Mouse (Mus musculus): ENCODE data around the gene Papss1. TPM values are rescaled to one million over a fixed set of nuclear protein-coding genes. Genes with fewer than 3 reads are reported as not detected.

Gene Papss1
- polyA plus RNA-seq, 1 experiment from 2014 or later: 72.5 TPM

DNA sequence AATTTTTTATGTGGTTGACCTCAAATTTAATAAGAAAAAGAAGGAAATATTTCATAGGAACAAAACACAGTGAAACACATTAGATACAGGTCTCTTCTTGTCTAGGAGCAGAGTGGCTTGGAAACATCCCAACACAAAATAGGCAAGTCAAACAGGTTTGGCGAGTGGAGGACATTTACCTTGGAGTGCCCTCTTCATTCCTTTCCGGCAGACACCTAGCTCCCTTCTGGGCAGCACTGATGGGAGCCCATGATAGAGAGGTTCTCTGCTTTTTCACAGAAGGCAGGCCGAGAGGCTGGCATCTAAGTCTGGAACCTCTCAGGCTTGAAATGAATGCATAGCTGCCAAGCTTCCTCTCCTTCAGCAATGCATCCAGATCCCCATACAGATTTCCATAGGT lies 9.0 kb downstream of the Papss1 start:
- H3K36me3 ChIP-seq (ENCODE audit: control insufficient read depth, insufficient read depth, low read length): no peaks in the 10 kb centered on the region
- ATAC-seq (ENCODE audit: low FRiP score) (no peak), DNase-seq (ENCODE audit: low spot score, missing footprints) (no peak)
- H3K9me3 ChIP-seq (ENCODE audit: control insufficient read depth, low read length): no peaks in the 10 kb centered on the region
- H3K4me3 ChIP-seq (ENCODE audit: low read depth, low read length): no peak overlapping the region
- 86% methylated on average over 3 of the region's 3 CpGs for WGBS
- H3K9ac ChIP-seq (ENCODE audit: low read length): no peak overlapping the region
- no peaks in the 10 kb centered on the region for H3K4me1 ChIP-seq (ENCODE audit: control insufficient read depth, insufficient read depth, low read length)
- H3K4me2 ChIP-seq: no peak overlapping the region
- no peaks in the 10 kb centered on the region for H3K27me3 ChIP-seq (ENCODE audit: control insufficient read depth, insufficient read depth, low read length)
- H3K27ac ChIP-seq (ENCODE audit: low read depth, low read length): no peak overlapping the region

DNA sequence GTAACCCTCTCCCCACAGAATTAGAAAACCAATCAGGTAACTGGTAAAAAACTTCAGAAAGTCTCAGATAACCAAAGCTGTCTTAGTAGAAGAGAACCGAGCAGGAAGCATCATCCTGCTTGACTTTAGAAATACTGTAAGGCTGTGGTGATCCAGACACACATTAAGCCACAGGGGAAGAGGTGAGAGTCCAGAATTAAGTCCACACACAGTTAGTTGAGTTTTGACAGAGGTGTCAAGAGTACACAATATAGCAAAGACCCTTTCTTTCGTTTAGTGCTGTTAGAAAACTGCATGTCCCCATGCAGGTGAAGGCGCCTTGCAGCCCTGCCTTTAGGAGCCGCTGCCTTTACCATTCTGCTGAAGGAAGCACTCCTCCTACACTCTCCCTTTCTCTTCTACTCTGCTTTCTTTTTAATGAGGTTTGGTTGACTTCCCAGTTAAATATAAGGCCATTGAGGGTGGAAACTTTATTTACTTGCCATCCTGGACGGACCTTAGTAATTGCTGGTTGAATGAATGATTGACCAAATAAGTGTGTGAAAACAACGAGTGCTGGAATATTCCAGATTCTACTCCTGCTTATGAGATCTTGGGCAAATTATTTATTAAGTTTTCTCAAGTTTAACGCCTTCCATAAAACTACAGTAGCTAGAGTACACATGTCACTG lies 14.0 kb downstream of the Papss1 start:
- Histone ChIP-seq H3K9ac (ENCODE audit: low read length) (no peak overlapping the region), H3K4me2 (no peak overlapping the region), H3K36me3 (ENCODE audit: control insufficient read depth, insufficient read depth, low read length) (no peaks in the 10 kb centered on the region), H3K4me1 (ENCODE audit: control insufficient read depth, insufficient read depth, low read length) (no peaks in the 10 kb centered on the region), H3K9me3 (ENCODE audit: control insufficient read depth, low read length) (no peaks in the 10 kb centered on the region), H3K27me3 (ENCODE audit: control insufficient read depth, insufficient read depth, low read length) (no peaks in the 10 kb centered on the region), H3K4me3 (ENCODE audit: low read depth, low read length) (no peak overlapping the region), H3K27ac (ENCODE audit: low read depth, low read length) (no peak overlapping the region)
- no peak for DNase-seq (ENCODE audit: low spot score, missing footprints)
- 94% methylated on average over 7 of the region's 7 CpGs for WGBS
- no peak for ATAC-seq (ENCODE audit: low FRiP score)

DNA sequence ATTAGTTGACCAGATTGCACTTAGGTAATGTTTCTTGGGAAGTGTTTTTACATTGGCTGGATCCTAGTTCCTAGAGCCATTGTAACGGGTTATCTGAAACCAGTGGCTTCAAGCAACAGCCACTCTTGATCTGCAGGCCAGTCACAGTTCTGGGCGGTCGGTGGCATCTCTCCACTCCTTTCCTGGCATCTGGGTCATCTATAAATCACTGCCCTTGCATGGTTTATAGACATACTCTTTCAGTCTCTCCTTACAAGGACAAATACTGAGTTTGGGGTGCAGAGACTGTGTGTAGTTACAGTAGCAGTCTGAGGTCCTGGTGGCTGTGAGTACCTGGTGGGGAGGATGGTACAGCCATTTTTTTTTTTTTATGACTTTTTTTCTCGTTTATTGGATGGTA lies 15.5 kb downstream of the Papss1 start:
- WGBS: 98% methylated on average over 4 of the region's 4 CpGs
- no peaks in the 10 kb centered on the region for H3K4me1 ChIP-seq (ENCODE audit: control insufficient read depth, insufficient read depth, low read length)
- H3K9me3 ChIP-seq (ENCODE audit: control insufficient read depth, low read length): no peaks in the 10 kb centered on the region
- DNase-seq (ENCODE audit: low spot score, missing footprints) (no peak), ATAC-seq (ENCODE audit: low FRiP score) (no peak)
- no peak overlapping the region for H3K9ac ChIP-seq (ENCODE audit: low read length)
- H3K27ac ChIP-seq (ENCODE audit: low read depth, low read length): no peak overlapping the region
- no peaks in the 10 kb centered on the region for H3K36me3 ChIP-seq (ENCODE audit: control insufficient read depth, insufficient read depth, low read length)
- no peak overlapping the region for H3K4me2 ChIP-seq
- H3K4me3 ChIP-seq (ENCODE audit: low read depth, low read length): no peak overlapping the region
- no peaks in the 10 kb centered on the region for H3K27me3 ChIP-seq (ENCODE audit: control insufficient read depth, insufficient read depth, low read length)

DNA sequence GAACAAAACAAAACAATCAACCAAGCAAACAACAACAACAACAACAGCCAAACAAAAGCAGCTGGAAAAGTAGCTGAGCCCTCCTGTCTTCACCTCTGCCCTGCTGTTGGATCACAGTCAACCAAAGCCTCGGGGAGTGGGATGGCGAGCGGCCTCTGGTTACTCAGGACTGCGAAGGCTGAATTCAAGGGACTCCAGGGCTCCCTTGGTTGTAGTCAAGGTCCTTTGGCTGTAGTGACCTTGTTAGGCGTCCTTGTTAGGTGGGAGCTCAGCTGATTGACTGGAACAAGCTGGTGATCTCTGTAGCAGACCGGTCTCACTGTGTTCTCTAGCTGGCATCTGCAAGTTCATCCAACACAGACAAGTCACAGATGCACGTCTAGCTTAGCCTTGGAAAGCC lies 16.5 kb downstream of the Papss1 start:
- Histone ChIP-seq H3K4me2 (no peak overlapping the region), H3K9ac (ENCODE audit: low read length) (no peak overlapping the region), H3K9me3 (ENCODE audit: control insufficient read depth, low read length) (no peaks in the 10 kb centered on the region), H3K4me1 (ENCODE audit: control insufficient read depth, insufficient read depth, low read length) (no peaks in the 10 kb centered on the region), H3K27me3 (ENCODE audit: control insufficient read depth, insufficient read depth, low read length) (no peaks in the 10 kb centered on the region), H3K27ac (ENCODE audit: low read depth, low read length) (no peak overlapping the region), H3K4me3 (ENCODE audit: low read depth, low read length) (no peak overlapping the region), H3K36me3 (ENCODE audit: control insufficient read depth, insufficient read depth, low read length) (0 out of 2 replicates have a peak, but pooled peaks cover 1% of the 10 kb centered on the region)
- WGBS: 92% methylated on average over 7 of the region's 7 CpGs
- ATAC-seq (ENCODE audit: low FRiP score): no peak
- no peak for DNase-seq (ENCODE audit: low spot score, missing footprints)

DNA sequence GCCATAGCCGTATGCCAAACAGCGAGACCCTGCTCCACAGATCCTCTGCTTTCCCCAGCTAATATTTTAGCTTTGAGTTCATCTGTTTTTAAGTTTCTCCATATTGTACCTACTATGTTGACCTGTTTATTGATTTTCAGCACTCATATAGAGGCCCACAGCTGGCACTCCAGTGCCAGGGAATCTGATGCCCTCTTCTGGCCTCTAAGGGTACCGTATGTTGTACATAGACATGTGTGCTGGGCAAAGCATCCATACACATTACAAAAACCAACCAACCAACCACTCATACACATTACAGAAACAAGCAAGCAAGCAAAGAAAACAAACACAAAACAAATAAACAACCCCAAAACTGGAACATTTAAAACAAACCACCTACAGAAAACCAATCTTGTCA lies 22.2 kb downstream of the Papss1 start:
- peaks cover 4% of the 10 kb centered on the region; the same call in 1 of the 2 replicates for H3K36me3 ChIP-seq (ENCODE audit: control insufficient read depth, insufficient read depth, low read length)
- no peak overlapping the region for H3K4me2 ChIP-seq
- no peak overlapping the region for H3K4me3 ChIP-seq (ENCODE audit: low read depth, low read length)
- no peak for ATAC-seq (ENCODE audit: low FRiP score)
- no peak overlapping the region for H3K9ac ChIP-seq (ENCODE audit: low read length)
- peak; percentile 74 for DNase-seq (ENCODE audit: low spot score, missing footprints)
- H3K9me3 ChIP-seq (ENCODE audit: control insufficient read depth, low read length): no peaks in the 10 kb centered on the region
- H3K27me3 ChIP-seq (ENCODE audit: control insufficient read depth, insufficient read depth, low read length): no peaks in the 10 kb centered on the region
- 93% methylated on average over 3 of the region's 3 CpGs for WGBS
- H3K4me1 ChIP-seq (ENCODE audit: control insufficient read depth, insufficient read depth, low read length): no peaks in the 10 kb centered on the region
- H3K27ac ChIP-seq (ENCODE audit: low read depth, low read length): no peak overlapping the region

DNA sequence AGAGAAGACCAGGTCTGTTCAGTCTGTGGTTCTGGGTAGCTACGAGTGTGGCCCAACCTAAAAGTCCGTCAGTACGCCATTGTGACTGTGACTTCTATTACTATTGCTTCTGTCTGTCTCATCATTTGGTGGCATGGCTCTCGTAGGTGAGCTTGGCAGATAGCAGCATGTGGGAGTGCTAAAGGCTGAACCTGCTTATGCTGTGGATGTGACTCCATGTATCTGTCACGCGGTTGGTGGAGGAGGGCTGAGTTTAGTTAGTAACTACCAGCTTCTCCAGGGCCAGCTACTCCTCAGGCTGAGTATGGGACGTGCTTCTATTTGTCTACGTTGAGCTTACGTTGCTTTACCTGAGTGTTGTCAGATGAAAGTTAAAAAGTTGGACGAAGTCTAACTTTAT lies 23.4 kb downstream of the Papss1 start:
- Histone ChIP-seq H3K36me3 (ENCODE audit: control insufficient read depth, insufficient read depth, low read length) (peaks cover 4% of the 10 kb centered on the region; the same call in 1 of the 2 replicates), H3K27ac (ENCODE audit: low read depth, low read length) (no peak overlapping the region), H3K4me3 (ENCODE audit: low read depth, low read length) (no peak overlapping the region), H3K4me1 (ENCODE audit: control insufficient read depth, insufficient read depth, low read length) (no peaks in the 10 kb centered on the region), H3K27me3 (ENCODE audit: control insufficient read depth, insufficient read depth, low read length) (no peaks in the 10 kb centered on the region), H3K4me2 (no peak overlapping the region), H3K9me3 (ENCODE audit: control insufficient read depth, low read length) (no peaks in the 10 kb centered on the region), H3K9ac (ENCODE audit: low read length) (no peak overlapping the region)
- no peak for ATAC-seq (ENCODE audit: low FRiP score)
- WGBS: 94% methylated on average over 10 of the region's 10 CpGs
- no peak for DNase-seq (ENCODE audit: low spot score, missing footprints)

DNA sequence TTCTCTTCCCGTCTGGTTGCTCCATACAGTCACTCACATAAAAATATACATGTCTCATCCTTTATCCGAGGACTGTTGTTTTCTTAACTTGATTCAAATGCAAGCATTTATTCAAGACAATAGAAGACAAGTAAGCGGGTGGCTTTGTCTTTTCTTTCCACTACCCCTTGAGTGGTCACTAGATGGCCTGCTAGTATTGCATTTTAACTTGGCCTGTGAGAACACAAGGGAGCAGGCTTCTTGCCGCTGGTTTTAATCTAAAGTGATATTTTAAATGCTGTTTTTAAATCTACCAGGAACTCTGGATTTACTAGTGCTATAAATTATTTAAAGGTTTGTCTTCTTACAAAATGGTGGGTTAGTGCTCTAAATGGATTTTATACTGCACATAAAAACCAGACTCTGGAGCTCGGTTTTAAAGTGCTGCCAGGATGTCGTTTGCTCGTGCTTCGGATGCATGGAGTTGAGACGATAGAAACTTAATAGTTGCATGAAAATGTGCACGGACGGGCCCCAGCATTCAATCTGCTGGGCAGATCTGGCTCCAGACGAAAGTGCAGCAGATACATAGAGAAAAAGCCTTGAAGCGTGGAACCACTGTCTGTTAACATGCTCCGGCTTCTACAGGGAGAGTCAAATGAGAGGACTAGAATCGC lies 28.7 kb downstream of the Papss1 start:
- ATAC-seq (ENCODE audit: low FRiP score) (no peak), DNase-seq (ENCODE audit: low spot score, missing footprints) (peak; percentile 45)
- Histone ChIP-seq H3K4me1 (ENCODE audit: control insufficient read depth, insufficient read depth, low read length) (no peaks in the 10 kb centered on the region), H3K9ac (ENCODE audit: low read length) (no peak overlapping the region), H3K36me3 (ENCODE audit: control insufficient read depth, insufficient read depth, low read length) (no peaks in the 10 kb centered on the region), H3K4me2 (no peak overlapping the region), H3K27ac (ENCODE audit: low read depth, low read length) (no peak overlapping the region), H3K4me3 (ENCODE audit: low read depth, low read length) (no peak overlapping the region), H3K27me3 (ENCODE audit: control insufficient read depth, insufficient read depth, low read length) (no peaks in the 10 kb centered on the region), H3K9me3 (ENCODE audit: control insufficient read depth, low read length) (no peaks in the 10 kb centered on the region)
- 90% methylated on average over 15 of the region's 15 CpGs for WGBS

DNA sequence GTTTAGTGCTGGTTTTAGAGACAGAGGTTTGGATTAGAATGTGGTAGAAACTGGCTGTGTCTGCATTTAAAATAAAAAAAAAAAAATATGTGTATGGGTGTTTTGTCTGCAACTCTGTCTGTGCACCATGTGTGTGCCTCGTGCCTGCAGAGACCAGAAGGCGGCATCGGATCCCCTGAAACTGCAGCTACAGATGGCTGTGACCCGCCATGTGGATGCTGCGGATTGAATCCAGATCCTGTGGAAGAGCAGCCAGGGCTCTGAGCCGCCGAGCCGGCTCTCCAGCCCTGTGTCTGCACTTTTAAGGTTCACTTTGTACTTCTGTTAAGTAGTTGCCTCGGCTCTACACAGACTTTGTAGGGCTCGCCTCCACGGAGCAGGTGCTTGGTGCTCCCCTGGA lies 29.8 kb downstream of the Papss1 start:
- Histone ChIP-seq H3K36me3 (ENCODE audit: control insufficient read depth, insufficient read depth, low read length) (no peaks in the 10 kb centered on the region), H3K4me3 (ENCODE audit: low read depth, low read length) (no peak overlapping the region), H3K9me3 (ENCODE audit: control insufficient read depth, low read length) (no peaks in the 10 kb centered on the region), H3K4me1 (ENCODE audit: control insufficient read depth, insufficient read depth, low read length) (no peaks in the 10 kb centered on the region), H3K27me3 (ENCODE audit: control insufficient read depth, insufficient read depth, low read length) (no peaks in the 10 kb centered on the region), H3K27ac (ENCODE audit: low read depth, low read length) (no peak overlapping the region), H3K9ac (ENCODE audit: low read length) (no peak overlapping the region), H3K4me2 (no peak overlapping the region)
- peak; percentile 39 for DNase-seq (ENCODE audit: low spot score, missing footprints)
- ATAC-seq (ENCODE audit: low FRiP score): no peak
- 97% methylated on average over 11 of the region's 11 CpGs for WGBS

DNA sequence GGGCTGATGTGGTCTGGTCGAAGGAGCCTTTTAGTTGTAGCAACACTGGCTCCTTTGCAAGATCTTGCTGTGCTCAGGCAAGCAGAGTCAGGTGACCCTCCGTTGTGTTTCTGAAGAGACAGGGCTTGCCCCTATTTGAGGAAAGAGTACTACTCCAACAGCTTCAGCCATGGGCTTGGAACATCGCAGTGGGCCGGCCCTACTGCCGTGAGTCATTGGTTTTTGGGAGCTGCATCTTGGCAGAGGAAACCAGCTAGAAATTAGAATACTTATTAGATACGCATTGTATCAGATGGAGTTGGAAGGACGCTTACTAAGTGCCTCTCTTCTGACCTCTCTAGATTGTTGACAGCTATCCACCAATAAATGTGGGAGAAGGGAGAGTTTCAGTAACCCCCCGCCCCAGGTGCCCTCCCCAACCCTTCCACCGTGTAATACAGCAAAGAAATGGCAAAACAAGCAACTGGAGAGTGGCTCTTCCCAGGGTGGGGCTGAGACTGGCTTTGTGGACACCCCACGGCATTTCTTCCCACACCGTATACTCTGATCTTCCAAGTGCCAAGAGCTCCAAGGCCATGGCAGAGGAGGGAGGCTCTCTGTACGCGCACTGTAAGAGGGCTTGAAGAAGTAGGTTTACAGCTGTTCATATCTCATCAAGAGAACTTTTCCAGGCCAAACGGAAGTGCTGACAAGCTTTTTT lies 31.1 kb downstream of the Papss1 start:
- Histone ChIP-seq H3K36me3 (ENCODE audit: control insufficient read depth, insufficient read depth, low read length) (no peaks in the 10 kb centered on the region), H3K27me3 (ENCODE audit: control insufficient read depth, insufficient read depth, low read length) (no peaks in the 10 kb centered on the region), H3K4me3 (ENCODE audit: low read depth, low read length) (no peak overlapping the region), H3K4me1 (ENCODE audit: control insufficient read depth, insufficient read depth, low read length) (no peaks in the 10 kb centered on the region), H3K9me3 (ENCODE audit: control insufficient read depth, low read length) (no peaks in the 10 kb centered on the region), H3K27ac (ENCODE audit: low read depth, low read length) (no peak overlapping the region), H3K9ac (ENCODE audit: low read length) (no peak overlapping the region), H3K4me2 (no peak overlapping the region)
- WGBS: 94% methylated on average over 14 of the region's 14 CpGs
- DNase-seq (ENCODE audit: low spot score, missing footprints) (peak; percentile 73), ATAC-seq (ENCODE audit: low FRiP score) (no peak)

All from midbrain, embryonic 11.5 days (tissue).